Mouse (Mus musculus): ENCODE data around the gene Nynrin.

The Nynrin gene

DNA sequence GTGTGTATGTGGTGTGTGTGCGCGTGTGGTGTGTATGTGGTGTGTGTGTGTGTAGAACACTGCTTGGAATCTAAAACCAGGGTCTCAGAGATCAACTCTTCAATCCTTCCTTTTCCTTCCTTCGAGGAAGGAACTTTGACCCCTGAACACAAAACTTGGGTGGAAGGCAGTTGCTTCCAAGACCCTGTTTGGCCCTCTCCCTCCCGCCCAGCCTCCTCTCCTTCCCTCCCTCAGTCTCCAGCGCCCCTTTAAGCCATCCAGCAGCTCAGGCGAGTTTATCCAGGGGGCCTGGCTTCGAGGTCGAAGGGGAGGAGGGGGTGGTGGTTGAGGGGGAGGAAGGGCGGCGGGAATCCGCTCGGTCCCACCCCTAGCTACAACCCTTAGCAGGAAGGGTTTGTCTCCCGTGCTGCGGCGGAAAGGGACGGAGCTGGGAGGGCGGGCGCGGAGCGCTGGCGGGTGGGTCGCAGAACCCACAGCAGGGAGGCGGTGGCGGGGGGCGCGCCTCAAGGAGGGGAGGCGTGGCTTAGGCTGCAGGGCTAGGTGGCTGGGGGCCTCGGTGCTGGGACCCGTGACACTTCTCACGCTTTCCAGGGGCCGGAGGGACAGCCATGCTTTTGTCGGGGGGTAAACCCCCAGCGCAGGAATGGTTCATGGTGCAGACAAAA lies at the start of gene Nynrin:
Gene Nynrin, plus strand, starts transcription at position 390 of the 665 bp plus-strand sequence.
- peak; percentile 86 to 93 for DNase-seq

DNA sequence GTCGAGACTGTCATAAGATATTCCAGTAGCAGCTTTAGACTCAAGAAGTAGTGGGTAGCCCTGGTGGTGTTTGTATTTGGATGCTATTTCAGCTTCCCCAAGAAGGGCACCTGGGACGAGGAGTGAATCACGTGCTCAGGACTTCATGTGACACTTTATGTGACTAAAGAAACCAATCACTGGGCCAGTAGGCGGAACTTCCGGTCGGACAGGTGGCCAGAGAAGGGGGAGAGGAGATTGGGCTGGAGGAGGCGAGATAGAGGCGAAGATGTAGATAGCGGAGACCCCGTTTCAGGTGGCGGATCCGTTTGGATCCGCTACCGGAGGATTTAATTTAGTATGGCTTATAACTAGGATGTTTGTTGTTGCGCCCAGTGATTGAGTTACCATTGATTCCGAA lies 38.9 kb upstream of the Nynrin start:
- DNase-seq, result peak; percentile 75 to 79

DNA sequence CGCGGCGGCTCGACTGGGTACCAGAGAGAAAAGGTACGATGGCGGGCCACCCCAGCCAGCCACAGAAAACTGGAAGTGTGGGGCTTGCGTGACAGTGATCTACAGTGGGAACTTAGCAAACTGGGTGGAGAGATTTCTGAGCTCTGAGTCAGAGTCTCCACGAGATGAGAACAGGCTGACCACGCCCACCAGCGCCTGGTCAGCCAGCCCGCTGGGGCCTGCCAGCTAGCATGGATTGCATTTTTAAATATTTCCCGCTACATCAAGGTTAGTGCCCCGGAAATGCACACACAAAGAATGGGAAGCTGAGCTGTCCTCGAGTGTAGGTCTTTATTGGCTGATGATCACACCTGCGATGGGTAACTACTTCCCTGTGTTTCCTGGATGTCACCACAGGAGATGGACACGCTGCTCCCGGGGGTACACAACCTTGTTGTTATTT lies 38.5 kb upstream of the Nynrin start:
- peak; percentile 79 to 85 for DNase-seq

DNA sequence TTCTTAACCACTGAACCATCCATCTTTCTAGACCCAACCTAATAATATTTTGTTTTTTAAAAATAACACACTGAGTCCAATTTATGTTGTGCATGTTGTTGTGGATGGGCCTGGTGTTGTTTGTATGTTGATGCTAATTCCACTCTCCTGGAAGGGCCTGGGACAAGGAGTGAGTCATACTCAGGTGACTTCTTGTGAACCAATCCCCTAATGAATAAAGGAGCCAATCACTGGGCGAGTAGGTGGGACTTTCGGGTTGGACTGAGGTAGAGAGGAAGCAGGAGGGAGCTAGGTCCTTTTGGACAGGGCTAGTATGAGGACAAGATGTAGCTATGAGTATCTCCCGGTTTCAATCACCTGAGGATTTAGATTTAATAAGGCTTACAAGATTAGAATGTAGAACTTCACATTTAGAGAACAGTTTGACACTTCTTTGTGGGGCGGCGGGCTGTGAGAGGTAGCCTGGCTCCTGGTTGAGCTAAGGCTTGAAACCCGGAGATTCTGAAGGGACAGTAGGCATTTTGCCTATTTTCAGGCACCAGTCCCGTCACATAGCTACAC lies 33.9 kb upstream of the Nynrin start:
- DNase-seq, result peak in 1 of 2 experiments; percentile 3

DNA sequence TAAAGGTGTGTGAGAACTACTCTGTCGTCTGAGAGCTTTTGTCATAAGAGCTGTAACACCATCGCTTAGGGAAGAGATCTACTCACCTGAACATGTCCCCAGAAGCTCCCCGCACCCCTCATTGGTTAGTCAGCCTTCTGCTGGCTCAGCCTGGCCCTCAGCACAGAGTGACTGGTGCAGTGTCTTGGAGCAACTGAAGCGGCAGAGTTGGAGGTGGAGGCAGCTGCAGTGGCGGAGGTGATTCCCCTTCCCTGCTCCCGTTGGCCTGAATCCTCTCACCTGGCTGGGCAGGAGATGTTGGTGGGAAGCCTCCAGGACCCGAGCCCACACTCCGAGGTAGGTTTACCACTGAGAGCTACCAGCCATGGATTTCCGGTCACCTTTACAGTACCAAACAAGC lies 33.2 kb upstream of the Nynrin start:
- peak in 1 of 2 experiments; percentile 3 for DNase-seq

DNA sequence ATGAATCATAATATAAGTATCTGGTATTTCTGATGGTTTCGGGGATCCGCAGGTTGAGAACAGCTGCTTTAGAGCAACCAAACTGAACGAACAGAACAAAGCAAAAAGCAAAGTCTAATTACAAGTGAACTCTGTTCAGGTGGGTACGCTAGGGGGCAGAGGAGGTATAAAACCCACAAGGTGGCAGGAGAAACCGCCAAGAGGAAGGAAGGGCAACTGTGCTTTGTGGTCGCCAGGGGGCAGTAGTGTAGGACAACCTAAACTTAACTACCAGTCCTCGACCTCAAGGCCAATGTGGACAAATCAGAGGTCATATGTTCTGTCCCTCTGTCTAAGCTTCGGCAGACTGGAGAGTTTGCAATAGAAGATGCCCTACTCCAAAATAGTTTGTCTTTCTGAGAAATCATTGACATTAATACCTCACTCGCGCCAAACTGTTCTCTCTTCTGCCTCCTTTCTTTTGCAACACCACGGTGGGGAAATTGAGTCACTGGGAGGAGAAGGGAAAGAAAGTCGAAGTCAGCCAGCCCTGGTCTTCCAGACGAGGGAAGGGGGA lies 31.3 kb upstream of the Nynrin start:
- DNase-seq, result peak; percentile 77 to 89

DNA sequence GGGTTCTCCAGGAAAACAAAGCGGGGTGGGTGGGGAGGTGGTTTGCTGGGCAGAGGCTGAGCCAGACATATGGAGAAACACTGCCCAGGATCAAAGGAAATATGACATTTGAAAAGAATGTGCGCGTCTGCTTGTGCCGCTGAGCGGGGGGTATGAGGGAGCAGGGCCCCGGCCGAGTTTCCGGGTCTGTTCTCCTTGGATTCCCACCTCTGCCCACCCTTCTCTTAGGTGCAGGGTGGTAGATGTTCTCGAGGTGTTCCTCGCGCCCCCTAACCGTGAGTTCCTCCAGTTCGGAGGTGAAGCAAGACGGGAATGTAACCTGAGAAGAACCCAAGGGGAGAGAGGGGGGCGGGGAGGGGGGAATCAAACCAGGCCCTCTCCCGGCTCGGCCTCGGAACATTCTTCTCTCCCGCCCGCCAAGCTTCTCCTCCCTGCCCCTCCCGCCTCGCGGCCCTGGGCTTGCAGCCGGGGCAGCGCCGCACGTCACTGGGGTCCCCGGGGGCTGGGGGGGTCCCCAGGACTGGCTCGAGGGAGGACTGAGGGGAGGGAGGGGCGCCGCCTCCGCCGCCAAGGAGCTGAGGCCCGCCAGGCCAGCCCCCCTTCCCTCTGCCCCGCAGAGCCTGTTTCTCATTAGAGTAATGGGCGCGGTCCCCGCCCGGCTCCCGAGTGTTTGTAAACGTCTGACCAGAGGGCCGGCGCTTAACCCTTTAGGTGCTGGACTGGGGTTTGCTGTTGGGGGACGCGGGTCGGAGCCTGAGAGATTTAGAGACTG lies 30.6 kb upstream of the Nynrin start, which contains the start of gene Nfatc4:
Gene Nfatc4, plus strand, starts transcription at position 154 of the 772 bp plus-strand sequence.
- DNase-seq, result peak; percentile 93 to 97

DNA sequence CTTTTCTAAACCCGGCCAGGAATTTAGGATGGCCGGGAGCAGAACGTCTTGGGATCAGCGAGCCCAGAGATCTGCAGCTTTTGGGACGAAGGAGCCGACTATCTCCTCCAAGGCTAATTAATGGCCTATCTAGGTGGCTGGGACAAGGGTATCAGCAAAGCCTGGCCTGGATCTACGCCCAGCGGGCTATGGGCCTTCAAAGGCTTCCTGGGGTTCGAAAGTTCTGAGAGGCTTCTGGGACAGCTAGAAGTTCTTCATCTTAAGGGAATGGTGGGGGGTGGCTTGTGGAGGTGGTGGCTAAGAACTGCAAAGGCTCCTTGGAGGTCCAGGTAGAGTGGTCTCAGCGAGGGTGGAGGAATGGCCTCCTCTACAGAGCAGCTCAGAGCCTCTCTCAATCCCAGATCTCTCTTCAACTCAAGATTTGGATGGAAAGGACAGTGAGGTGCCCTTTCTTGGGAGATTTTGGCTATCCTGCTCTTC lies 29.8 kb upstream of the Nynrin start:
- peak; percentile 68 to 76 for DNase-seq

DNA sequence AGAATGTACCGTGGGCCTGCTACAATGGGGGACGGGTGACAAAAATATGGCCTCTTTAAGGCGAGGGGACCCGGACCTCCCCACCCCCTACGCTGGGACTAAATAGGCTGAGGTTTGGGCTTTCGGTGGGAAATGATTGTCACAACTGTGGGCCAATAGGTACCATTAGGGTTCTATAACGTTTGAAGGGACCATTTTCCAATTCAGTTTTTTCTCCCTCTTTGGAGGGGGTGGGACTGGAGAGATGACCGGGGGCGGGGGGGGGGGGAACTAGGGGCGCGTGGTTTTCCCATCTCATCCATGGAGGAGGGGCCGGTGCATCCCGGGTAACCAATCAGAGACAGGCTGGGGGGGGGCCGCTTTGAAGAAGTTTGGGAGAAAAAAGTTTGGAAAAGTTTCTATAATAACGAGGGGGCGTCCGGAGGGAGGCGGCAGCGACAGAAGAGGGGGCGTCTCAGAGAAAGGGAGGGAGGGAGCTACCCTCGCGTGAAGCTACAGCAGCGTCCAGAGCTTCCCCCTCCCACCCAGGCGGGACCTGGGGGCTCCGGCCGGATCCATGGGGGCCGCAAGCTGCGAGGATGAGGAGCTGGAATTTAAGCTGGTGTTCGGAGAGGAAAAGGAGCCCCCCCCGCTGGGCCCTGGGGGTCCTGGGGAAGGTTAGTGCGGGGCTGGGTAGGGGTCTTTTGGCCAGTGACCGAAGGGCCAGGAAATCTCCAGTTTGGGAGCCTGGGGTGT lies 29.2 kb upstream of the Nynrin start:
- DNase-seq, result peak; percentile 68 to 83

DNA sequence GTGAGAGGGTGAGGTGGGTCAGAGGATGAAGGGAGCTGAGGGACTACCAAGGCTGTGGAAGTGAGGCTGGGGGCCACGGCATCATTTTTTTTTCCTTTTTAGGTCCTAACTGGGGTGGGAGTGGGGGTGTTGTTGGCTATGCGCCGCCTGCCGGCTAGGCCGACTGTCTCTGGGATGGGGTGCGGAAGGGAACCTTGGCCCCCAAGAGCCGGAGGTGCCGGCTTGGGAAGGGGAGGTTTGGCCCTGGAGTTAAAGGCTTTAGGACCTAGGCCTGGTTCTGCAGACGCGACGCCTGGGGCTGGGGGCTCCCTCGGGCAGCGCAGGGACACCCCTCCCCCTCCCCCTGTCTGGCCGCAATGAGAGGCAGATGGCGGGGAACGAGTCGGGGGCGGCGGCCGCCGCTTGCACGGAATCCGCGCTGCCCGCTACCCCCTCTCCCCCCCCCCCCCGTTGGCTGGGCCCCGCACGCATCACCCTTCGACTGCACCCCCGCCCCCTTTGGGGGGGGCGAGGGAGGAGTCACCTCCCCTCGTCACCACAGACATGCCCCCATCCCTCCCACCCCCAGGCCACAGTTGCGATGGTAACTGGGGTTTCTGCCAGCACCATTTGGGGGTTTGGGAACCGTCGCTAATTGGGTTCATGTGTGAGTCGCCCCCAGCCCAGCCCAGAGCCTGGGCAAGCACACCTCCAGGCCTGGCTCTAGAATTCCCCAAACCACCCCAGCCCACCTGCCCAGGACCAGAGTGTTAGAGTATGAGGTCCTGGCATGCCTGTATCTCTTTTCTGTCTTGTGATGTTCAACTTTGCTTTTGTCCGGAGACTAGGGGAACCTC lies 28.4 kb upstream of the Nynrin start:
- DNase-seq, result peak; percentile 50 to 66

DNA sequence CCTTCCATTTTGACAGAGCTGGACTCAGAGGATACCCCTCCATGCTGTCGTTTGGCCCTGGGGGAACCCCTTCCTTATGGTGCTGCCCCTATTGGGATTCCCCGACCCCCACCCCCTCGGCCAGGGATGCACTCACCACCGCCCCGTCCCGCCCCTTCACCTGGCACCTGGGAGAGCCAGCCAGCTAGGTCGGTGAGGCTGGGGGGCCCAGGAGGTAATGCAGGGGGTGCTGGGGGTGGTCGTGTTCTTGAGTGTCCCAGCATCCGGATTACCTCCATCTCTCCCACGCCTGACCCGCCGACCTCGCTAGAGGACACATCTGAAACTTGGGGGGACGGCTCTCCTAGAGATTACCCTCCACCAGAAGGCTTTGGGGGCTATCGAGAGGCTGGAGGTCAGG lies 27.7 kb upstream of the Nynrin start:
- no peak for DNase-seq

DNA sequence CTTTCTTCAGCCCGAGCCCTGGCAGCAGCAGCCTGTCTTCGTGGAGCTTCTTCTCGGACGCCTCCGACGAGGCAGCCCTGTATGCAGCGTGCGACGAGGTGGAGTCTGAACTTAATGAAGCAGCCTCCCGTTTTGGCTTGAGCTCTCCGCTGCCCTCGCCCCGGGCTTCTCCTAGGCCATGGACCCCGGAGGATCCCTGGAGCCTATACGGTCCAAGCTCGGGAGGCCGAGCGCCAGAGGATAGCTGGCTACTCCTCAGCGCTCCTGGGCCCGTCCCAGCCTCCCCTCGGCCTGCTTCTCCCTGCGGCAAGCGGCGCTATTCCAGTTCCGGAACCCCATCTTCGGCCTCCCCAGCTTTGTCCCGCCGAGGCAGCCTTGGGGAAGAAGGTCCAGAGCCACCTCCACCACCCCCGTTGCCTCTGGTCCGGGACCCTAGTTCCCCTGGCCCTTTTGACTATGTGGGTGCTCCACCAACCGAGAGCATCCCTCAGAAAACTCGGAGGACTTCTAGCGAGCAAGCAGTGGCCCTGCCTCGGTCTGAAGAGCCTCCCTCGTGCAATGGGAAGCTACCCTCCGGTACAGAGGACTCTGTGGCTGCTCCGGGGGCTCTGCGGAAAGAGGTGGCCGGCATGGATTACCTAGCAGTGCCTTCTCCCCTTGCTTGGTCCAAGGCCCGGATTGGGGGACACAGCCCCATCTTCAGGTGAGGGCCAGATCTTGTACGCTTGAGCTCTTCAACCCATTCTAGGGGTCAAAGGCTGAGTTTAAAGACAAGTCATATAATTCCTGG lies 27.1 kb upstream of the Nynrin start:
- DNase-seq, result peak in 1 of 2 experiments; percentile 18

DNA sequence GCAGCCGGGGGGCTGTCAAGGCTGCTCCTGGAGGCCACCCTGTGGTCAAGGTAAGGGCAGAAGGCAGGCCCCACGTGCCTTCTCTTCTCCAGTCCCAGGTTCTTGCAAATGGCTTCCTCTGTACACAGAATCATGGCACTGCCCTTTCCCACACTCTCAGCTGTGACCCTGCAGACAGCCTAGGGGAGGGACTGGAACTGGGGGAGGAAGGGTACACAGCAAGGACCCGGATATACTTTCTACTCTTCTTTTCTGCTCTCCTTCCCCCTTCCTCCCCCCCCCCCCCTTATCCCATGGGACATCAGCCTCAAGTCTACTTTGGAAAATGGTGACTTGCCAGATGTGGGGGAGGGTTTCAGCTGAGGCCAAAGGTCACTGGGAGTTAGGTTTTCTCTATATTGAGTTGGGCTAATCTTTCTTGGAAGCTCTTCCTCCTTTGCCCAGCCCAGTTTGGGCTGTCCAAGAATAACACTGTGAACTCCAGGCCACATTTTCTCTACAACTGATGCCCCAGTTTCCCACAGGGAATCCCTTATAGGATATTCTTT lies 25.0 kb upstream of the Nynrin start:
- DNase-seq, result peak in 1 of 2 experiments; percentile 43

DNA sequence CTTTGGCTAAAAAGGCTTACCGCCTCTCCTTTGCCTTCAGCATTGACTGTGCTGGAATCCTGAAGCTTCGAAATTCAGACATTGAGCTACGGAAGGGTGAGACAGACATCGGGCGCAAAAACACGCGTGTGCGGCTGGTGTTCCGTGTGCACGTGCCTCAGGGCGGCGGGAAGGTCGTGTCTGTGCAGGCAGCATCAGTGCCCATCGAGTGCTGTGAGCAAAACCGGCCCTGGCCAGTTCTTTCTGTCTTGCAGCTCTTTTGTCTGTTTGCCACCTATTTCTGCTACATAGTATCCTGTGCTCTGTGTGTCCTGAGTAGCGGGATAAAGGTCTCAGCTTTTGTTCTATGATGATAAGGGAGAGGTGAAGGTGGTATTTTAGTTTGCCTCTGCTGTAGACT lies 24.0 kb upstream of the Nynrin start:
- no peak for DNase-seq

DNA sequence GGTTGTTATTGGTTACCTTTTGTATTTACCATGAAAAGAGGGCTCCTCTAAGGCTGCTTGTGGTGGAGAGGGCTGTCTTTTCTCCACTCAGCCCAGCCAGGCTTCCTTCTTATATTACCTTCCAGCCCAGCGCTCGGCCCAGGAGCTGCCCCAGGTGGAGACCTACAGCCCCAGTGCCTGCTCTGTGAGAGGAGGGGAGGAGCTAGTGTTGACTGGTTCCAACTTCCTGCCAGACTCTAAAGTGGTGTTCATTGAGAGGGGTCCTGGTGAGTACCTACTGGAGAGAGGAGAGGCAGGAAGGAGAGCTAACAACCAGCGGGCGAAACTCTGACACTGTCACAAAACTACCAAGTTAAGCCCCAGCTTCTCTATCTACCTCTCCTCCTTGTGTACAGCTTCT lies 23.5 kb upstream of the Nynrin start:
- no peak for DNase-seq

DNA sequence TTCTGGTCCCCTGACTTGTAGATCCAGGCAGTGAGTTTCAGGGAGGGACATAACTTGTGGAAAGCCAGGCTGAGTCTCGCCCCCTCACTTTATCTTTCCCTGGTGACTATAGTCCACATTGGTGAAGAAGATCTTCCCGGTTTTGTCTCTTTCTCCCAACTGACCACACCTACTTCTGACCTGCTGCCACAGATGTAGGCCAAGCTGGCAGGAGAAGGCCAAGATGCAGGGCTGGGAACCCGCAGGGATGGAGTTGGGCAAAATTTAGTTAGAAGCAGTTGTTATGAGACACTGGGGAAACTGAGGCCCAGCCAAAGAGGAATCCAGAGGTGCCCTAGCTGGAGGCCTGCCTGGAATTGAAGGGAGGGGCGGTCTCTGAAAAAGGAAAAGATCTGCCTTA lies 20.7 kb upstream of the Nynrin start:
- DNase-seq, result no peak

DNA sequence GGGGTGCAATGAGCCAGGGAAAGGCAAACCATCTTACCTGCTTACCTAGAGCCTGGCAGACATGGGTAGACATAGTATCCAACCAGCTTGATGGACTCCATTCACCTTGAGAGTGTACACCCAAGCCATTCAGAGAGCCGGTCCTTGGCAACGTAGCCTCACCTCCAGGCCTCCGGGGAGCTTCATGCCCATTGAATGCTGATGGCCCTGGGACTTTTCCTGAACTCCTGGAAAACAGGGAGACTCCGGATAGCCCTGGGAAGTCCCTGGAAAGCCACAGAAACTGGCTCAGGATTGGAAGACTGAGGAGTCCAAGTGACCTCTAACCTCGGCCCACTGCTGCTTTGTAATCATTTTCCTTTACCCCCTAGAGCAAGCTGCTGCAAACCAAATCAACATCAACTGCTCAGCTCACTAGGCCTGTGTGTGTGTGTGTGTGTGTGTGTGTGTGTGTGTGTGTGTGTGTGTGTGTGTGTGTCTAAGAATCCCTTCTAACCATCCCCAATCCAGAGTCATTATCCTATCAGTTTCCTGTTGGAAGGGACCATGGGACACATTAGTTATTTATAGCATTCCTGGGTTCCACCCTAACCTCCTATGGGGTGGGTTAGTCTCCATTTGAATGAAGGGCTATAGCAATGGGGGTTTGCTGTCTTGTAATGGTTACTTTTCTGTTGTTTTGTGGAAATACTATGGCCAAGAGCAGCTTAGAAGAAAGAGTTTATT lies 18.8 kb upstream of the Nynrin start:
- no peak for DNase-seq

DNA sequence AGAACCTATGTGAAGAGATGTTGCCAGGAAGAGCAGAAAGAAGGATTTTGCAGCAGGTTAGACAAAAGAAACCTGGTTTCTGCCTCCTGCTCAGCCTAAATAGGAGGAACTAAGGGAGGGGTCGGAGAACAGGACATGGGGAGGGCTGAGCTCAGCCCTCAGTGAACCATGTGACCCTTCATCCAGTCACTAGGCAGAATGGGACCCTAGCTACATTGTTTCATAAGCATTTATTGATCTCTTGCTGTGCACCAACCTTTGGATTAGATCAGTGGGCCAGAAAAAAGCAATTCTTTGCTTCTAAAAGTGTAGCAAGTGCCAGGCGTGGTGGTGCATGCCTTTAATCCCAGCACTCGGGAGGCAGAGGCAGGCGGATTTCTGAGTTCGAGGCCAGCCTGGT lies 15.5 kb upstream of the Nynrin start:
- DNase-seq, result no peak

DNA sequence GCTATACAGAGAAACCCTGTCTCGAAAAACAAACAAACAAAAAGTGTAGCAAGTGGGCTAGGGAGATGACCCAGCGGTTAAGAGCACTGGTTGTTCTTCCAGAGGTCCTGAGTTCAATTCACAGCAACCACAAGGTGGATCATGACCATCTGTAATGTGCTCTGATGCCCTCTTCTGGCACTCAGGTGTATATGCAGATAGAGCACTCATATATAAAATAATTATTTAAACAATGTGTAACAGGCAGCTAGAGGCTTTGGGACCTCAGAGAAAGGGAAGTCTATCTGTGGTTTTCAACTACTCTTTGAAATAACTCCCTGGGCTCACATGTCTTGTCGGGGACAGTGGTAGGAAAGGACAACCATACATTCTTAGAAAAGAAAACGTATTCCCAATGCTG lies 15.1 kb upstream of the Nynrin start:
- DNase-seq, result no peak

DNA sequence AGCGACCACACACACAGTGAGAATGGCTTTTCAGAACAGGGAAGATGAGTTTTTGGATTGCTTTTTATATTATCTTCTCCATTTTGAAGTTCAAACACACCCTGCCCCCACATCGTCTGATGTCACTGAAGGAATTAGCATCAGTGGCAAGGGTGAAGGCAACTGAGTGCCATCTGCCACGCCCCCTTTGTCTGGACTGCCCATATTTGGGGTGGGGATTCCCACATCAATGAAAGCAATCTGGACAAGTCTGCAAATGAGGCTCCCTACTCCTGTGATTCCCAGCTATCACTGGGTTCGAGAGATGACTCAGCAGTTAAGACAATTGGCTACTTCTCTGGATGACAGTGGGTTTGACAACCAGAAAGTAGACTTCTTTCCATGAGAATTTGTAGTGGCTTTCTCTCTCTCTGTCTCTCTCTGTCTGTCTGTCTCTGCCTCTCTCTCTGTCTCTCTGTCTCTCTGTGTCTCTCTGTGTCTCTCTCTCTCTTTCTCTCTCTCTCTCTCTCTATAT lies 12.9 kb upstream of the Nynrin start:
- no peak for DNase-seq

Data from lung, postnatal 4 days (tissue).